Mouse (Mus musculus) hindbrain, embryonic 10.5 days (tissue): ENCODE results near the gene Ssc4d. TPM values are rescaled to one million over a fixed set of nuclear protein-coding genes. Genes with fewer than 3 reads are reported as not detected.

Source experiments
- DNase-seq: peaks from one replicate; pipeline ENCODE4 v3.0.0-alpha.2; 2017; ENCODE audit warnings: low spot score
- H3K27ac ChIP-seq: fragments of 300-500 bp; sonication (generic); 2 replicates; pipeline ENCODE4 v1.5.1; 2016; ENCODE audit warnings: mild to moderate bottlenecking, moderate library complexity
- H3K27me3 ChIP-seq: fragments of 300-500 bp; sonication (generic); 2 replicates; pipeline ENCODE4 v1.6.1; 2016; ENCODE audit warnings: mild to moderate bottlenecking; ENCODE audit not compliant: poor library complexity, insufficient read depth, severe bottlenecking
- H3K36me3 ChIP-seq: fragments of 300-500 bp; sonication (generic); 2 replicates; pipeline ENCODE4 v1.6.1; 2016; ENCODE audit warnings: mild to moderate bottlenecking, moderate library complexity
- H3K4me1 ChIP-seq: fragments of 300-500 bp; sonication (generic); replicated peaks from 2 replicates; pipeline ENCODE4 v1.6.1; 2016; ENCODE audit warnings: mild to moderate bottlenecking
- H3K4me3 ChIP-seq: fragments of 300-500 bp; sonication (generic); 2 replicates; pipeline ENCODE4 v1.5.1; 2016; ENCODE audit warnings: mild to moderate bottlenecking, moderate library complexity
- H3K9me3 ChIP-seq: fragments of 300-500 bp; sonication (generic); 2 replicates; pipeline ENCODE4 v1.6.1; 2016; ENCODE audit warnings: mild to moderate bottlenecking, moderate library complexity
- WGBS: fragments of 180-500 bp; shearing (Covaris S2); methylation state at CpG from one replicate; pipeline ENCODE4 v1.1.7; 2016; 5-methylcytosine and 5-hydroxymethylcytosine counted together
- polyA plus RNA-seq: library from polyadenylated mRNA; unstranded; fragments of >200 nt; fragmentation: Nextera tagmentation; extraction: Ambion mirVana; gene quantifications from 2 replicates; pipeline ENCODE4 v1.2.1, GENCODE M21; 2016

Gene Ssc4d
- polyA plus RNA-seq, 1 experiment from 2014 or later = 1.6 TPM

DNA sequence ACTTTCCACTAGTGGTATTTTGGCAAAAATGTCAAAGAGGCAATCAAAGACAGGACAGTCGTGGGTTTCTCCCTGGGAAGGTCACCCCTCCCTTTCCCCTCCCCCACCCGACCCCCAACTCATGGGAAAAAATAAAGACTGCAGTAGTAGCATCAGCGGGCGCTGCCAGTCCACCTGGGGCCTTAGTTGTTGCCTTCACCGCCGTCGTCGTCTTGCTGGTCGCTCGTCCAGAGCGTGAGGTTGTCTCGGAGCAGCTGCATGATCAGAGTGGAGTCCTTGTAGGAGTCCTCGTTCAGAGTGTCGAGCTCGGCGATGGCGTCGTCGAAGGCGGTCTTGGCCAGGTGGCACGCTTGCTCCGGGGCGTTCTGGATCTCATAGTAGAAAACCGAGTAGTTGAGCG, 63.5 kb downstream of the Ssc4d start:
- Histone ChIP-seq H3K27me3 (no peaks in the 10 kb centered on the region), H3K27ac (no peak overlapping the region), H3K4me1 (peaks cover 14% of the 10 kb centered on the region; the same call in 1 of the 2 replicates), H3K9me3 (no peaks in the 10 kb centered on the region), H3K36me3 (peaks cover 96% of the 10 kb centered on the region), H3K4me3 (no peak overlapping the region)
- DNase-seq = no peak
- 92% methylated on average over 25 of the region's 25 CpGs for WGBS

Other genes with a start within 250 kb of the Ssc4d start
- gene Tmem120a, start 230.1 kb downstream of the Ssc4d start, polyA plus RNA-seq = 67.0 and 74.3 TPM in 2 replicates
- 0.24 and 0.43 TPM in 2 replicates for gene Styxl1, start 196.1 kb downstream of the Ssc4d start, polyA plus RNA-seq
- 609 and 683 TPM in 2 replicates for gene Mdh2, start 196.1 kb downstream of the Ssc4d start, polyA plus RNA-seq
- gene Srrm3, start 167.6 kb downstream of the Ssc4d start, polyA plus RNA-seq = 18.8 and 38.5 TPM in 2 replicates
- 10.6 and 24.0 TPM in 2 replicates for gene Hspb1, start 86.6 kb downstream of the Ssc4d start, polyA plus RNA-seq
- gene Ywhag, start 39.9 kb downstream of the Ssc4d start, polyA plus RNA-seq = 274 and 348 TPM in 2 replicates
- gene Zp3, start 5.6 kb upstream of the Ssc4d start, polyA plus RNA-seq = not detected in 2 replicates
- 34.8 and 38.1 TPM in 2 replicates for gene Dtx2, start 20.3 kb upstream of the Ssc4d start, polyA plus RNA-seq
- 0.09 and 0.26 TPM in 2 replicates for gene Upk3b, start 64.0 kb upstream of the Ssc4d start, polyA plus RNA-seq
- 1.1 and 1.8 TPM in 2 replicates for gene Upk3bl, start 80.0 kb upstream of the Ssc4d start, polyA plus RNA-seq
- 4.8 and 5.5 TPM in 2 replicates for gene Rasa4, start 109.4 kb upstream of the Ssc4d start, polyA plus RNA-seq
- 288 and 292 TPM in 2 replicates for gene Polr2j, start 142.1 kb upstream of the Ssc4d start, polyA plus RNA-seq
- gene Lrwd1, start 161.5 kb upstream of the Ssc4d start, polyA plus RNA-seq = 54.3 and 59.7 TPM in 2 replicates
- 25.1 and 25.7 TPM in 2 replicates for gene Alkbh4, start 161.6 kb upstream of the Ssc4d start, polyA plus RNA-seq
- 8.5 and 10.9 TPM in 2 replicates for gene Orai2, start 196.2 kb upstream of the Ssc4d start, polyA plus RNA-seq
- gene Prkrip1, start 224.4 kb upstream of the Ssc4d start, polyA plus RNA-seq = 67.6 and 77.6 TPM in 2 replicates